Mouse (Mus musculus) kidney, embryonic 15.5 days (tissue): ENCODE results near the gene Phkb. TPM values are rescaled to one million over a fixed set of nuclear protein-coding genes. Genes with fewer than 3 reads are reported as not detected.
"Not testable (repeated sequence)": the region's sequence is repeated elsewhere in the genome, so short reads cannot be mapped to it uniquely, and the experiment has no call there.

Experiments
- ATAC-seq: fragments of 200-750 bp; cut with Nextera tagmentation; replicated peaks from 2 replicates; pipeline ENCODE4 v1.8.0; 2017; ENCODE audit warnings: moderate TSS enrichment; ENCODE audit not compliant: low FRiP score
- H3K27ac ChIP-seq: fragments of 300-500 bp; sonication (generic); 2 replicates; pipeline ENCODE4 v1.5.1; 2015; ENCODE audit warnings: mild to moderate bottlenecking, inconsistent platforms
- H3K27me3 ChIP-seq: fragments of 300-500 bp; sonication (generic); 2 replicates; pipeline ENCODE4 v1.6.1; 2015; ENCODE audit warnings: inconsistent platforms
- H3K36me3 ChIP-seq: fragments of 300-500 bp; sonication (generic); 2 replicates; pipeline ENCODE4 v1.6.1; 2015; ENCODE audit warnings: inconsistent platforms
- H3K4me1 ChIP-seq: fragments of 300-500 bp; sonication (generic); 2 replicates; pipeline ENCODE4 v1.6.1; 2015; ENCODE audit warnings: inconsistent platforms
- H3K4me2 ChIP-seq: fragments of 300-500 bp; sonication (generic); 2 replicates; pipeline ENCODE4 v1.6.1; 2015; ENCODE audit warnings: moderate library complexity, mild to moderate bottlenecking, inconsistent platforms
- H3K4me3 ChIP-seq: fragments of 300-500 bp; sonication (generic); replicated peaks from 2 replicates; pipeline ENCODE4 v1.5.1; 2015; ENCODE audit warnings: mild to moderate bottlenecking, inconsistent platforms
- H3K9ac ChIP-seq: fragments of 300-500 bp; sonication (generic); 2 replicates; pipeline ENCODE4 v1.6.1; 2015; ENCODE audit warnings: mild to moderate bottlenecking, inconsistent platforms
- H3K9me3 ChIP-seq: fragments of 300-500 bp; sonication (generic); replicated peaks from 2 replicates; pipeline ENCODE4 v1.6.1; 2016; ENCODE audit warnings: inconsistent platforms
- WGBS: fragments of 180-500 bp; shearing (Covaris S2); methylation state at CpG from one replicate; pipeline ENCODE4 v1.1.7; 2015; ENCODE audit warnings: mixed read lengths; 5-methylcytosine and 5-hydroxymethylcytosine counted together
- polyA plus RNA-seq: library from polyadenylated mRNA; unstranded; fragments of >200 nt; fragmentation: Nextera tagmentation; extraction: Ambion mirVana; gene quantifications from 2 replicates; pipeline ENCODE4 v1.2.1, GENCODE M21; 2015

Gene Phkb
- 54.3 and 55.0 TPM in 2 replicates for polyA plus RNA-seq

DNA sequence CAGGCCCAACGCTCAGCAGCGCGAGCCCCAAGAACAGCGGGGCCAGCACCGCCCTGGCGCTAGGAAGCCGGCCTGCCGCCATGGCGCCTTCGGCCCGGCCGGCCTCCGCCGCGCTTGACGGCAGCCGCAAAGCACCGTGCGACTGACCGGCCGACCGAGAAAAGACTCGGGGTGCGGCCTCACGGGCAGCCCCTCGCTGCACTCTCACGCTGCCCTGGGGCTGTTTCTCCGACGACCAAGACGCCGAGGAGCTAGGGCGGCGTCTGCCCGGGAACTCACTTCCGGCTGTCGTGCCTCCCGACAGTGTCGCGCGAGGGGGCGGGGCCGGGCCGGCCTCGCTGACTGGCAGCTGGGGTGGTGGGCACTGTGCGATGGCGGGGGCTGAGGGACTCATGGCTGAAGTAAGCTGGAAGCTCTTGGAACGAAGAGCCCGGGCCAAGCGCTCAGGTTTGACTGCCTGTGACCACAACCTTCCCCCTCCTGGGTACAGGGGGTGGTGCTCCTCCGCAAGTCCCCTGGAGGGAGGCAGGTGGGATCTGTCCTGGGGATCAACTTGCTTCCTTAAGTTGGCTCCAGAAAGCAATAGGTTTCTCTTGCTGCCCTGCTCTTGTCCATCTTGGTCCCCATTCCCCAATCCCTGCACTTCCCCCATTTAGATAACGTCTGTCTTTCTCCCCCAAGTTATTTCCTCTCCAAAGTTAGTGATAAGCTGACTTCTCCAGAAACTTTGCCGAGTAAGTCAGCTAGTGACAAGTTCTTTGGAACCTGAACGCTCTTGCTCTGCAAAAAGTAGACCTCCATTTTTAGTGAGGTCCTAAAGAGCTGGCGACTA is at the start of gene Phkb, which contains the start of gene Itfg1:
Gene Phkb (plus strand): TSS at position 303 of the 832 bp plus-strand sequence.
Gene Itfg1 (minus strand): TSS at position 265 of the 832 bp plus-strand sequence.
- no peaks in the 10 kb centered on the region for H3K9me3 ChIP-seq
- H3K4me3 ChIP-seq = peak within 1 kb of the TSS; percentile 92
- H3K27ac ChIP-seq = peak within 1 kb of the TSS; percentile 97
- peak within 1 kb of the TSS; percentile 77 for H3K4me2 ChIP-seq
- peaks cover 11% of the 10 kb centered on the region for H3K4me1 ChIP-seq
- H3K36me3 ChIP-seq = peaks cover 19% of the 10 kb centered on the region
- peak within 1 kb of the TSS; percentile 89 for H3K9ac ChIP-seq
- H3K27me3 ChIP-seq = no peaks in the 10 kb centered on the region
- peak; percentile 97 for ATAC-seq
- WGBS = under 1% methylated on average over 53 of the region's 54 CpGs

GRCm38 (mm10) chr8:85796392-85796791 is 44.4 kb upstream of the Phkb start:
- peaks cover 29% of the 10 kb centered on the region for H3K36me3 ChIP-seq
- not testable (repeated sequence) for H3K4me3 ChIP-seq, ATAC-seq, H3K4me1 ChIP-seq, H3K9me3 ChIP-seq, H3K4me2 ChIP-seq, H3K27me3 ChIP-seq, H3K27ac ChIP-seq, H3K9ac ChIP-seq
- WGBS = 72% methylated on average over 1 of the region's 1 CpGs

GRCm38 (mm10) chr8:85800164-85800563 is 40.6 kb upstream of the Phkb start:
- Histone ChIP-seq H3K4me2 (no peak overlapping the region), H3K9me3 (no peaks in the 10 kb centered on the region), H3K4me1 (no peaks in the 10 kb centered on the region), H3K27me3 (no peaks in the 10 kb centered on the region), H3K36me3 (peaks cover 19% of the 10 kb centered on the region), H3K27ac (no peak overlapping the region), H3K4me3 (no peak overlapping the region), H3K9ac (no peak overlapping the region)
- 96% methylated on average over 1 of the region's 1 CpGs for WGBS
- no peak for ATAC-seq

DNA sequence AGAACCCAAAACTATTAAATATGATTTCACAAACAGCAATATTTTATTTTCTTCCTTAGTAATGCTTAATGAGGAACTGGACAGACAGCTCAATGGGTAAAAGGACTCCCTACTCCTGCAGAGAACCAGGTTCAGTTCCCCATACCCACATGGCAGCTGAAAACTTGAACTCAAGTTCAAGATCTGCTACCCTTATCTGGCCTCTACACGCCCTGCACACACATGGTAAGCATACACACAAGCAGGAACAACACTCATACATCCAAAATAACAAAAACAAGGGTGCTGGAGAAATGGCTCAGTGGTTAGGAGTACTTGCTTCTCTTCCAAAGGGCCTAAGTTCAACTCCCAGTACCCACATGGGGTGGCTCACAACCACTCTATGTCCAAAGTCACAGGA is 39.4 kb upstream of the Phkb start:
- H3K27me3 ChIP-seq = no peaks in the 10 kb centered on the region
- peaks cover 19% of the 10 kb centered on the region for H3K36me3 ChIP-seq
- H3K4me2 ChIP-seq = no peak overlapping the region
- 95% methylated on average over 1 of the region's 1 CpGs for WGBS
- ATAC-seq = no peak
- H3K4me3 ChIP-seq = no peak overlapping the region
- no peaks in the 10 kb centered on the region for H3K4me1 ChIP-seq
- H3K9me3 ChIP-seq = no peaks in the 10 kb centered on the region
- no peak overlapping the region for H3K9ac ChIP-seq
- H3K27ac ChIP-seq = no peak overlapping the region

GRCm38 (mm10) chr8:85813621-85814020 is 27.1 kb upstream of the Phkb start:
- no peak for ATAC-seq
- H3K36me3 ChIP-seq = peaks cover 21% of the 10 kb centered on the region
- H3K9me3 ChIP-seq = no peaks in the 10 kb centered on the region
- H3K4me3 ChIP-seq = no peak overlapping the region
- no peaks in the 10 kb centered on the region for H3K27me3 ChIP-seq
- no peaks in the 10 kb centered on the region for H3K4me1 ChIP-seq
- no peak overlapping the region for H3K27ac ChIP-seq
- no peak overlapping the region for H3K4me2 ChIP-seq
- H3K9ac ChIP-seq = no peak overlapping the region

- Histone ChIP-seq H3K9me3 (no peaks in the 10 kb centered on the region), H3K27me3 (no peaks in the 10 kb centered on the region), H3K27ac (peak overlapping the region; percentile 97), H3K9ac (peak overlapping the region; percentile 89), H3K4me1 (peaks cover 11% of the 10 kb centered on the region), H3K4me2 (peak overlapping the region; percentile 77), H3K4me3 (peak overlapping the region; percentile 92), H3K36me3 (peaks cover 24% of the 10 kb centered on the region)
- under 1% methylated on average over 21 of the region's 21 CpGs for WGBS
- ATAC-seq = no peak
Observed at GRCm38 (mm10) chr8:85839916-85840656, 673 bp upstream of the Phkb start.

DNA sequence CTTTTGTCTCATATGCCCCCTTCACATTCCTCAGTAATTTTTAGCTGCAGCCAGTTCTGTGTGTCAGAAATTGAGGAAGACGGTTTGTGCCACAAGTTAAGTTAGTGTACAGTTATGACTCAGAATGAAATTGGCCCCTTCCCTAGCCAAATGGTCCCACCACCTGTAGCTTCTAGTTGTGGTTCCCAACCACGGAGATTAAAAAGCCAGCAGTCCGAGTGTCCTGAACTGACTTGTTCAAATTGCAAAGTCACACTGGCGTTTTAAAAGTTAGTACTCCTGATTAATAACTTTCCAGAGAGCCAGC is 683 bp downstream of the Phkb start:
- Histone ChIP-seq H3K9ac (peak overlapping the region; percentile 89), H3K9me3 (no peaks in the 10 kb centered on the region), H3K27me3 (no peaks in the 10 kb centered on the region), H3K27ac (peak overlapping the region; percentile 97), H3K4me1 (peaks cover 11% of the 10 kb centered on the region), H3K36me3 (peaks cover 15% of the 10 kb centered on the region), H3K4me3 (peak overlapping the region; percentile 92), H3K4me2 (peak overlapping the region; percentile 77)
- ATAC-seq = no peak
- WGBS = 2% methylated on average over 4 of the region's 4 CpGs

DNA sequence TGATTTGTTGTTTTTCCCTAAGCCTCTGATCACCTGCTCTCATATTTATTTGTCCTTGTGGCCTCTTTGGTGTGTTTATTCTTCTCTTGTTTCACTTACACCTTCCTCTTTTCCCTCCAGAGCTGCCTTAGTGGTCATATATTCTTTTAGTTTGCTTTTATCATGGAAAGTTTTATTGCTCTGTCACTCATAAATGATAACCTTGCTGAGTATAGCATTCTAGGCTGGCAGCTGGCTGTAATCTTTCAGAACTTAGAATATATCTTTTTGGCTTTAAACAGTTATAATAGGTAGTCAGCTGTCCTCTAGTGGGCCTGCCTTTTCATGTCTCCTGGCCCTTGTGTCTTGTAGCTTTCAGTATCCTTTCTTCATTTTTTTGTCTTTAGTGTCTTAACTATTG is 5.1 kb downstream of the Phkb start:
- H3K27me3 ChIP-seq = no peaks in the 10 kb centered on the region
- peaks cover 13% of the 10 kb centered on the region for H3K36me3 ChIP-seq
- no peaks in the 10 kb centered on the region for H3K9me3 ChIP-seq
- H3K4me1 ChIP-seq = no peaks in the 10 kb centered on the region
- ATAC-seq = no peak
- no peak overlapping the region for H3K4me3 ChIP-seq
- H3K9ac ChIP-seq = no peak overlapping the region
- no peak overlapping the region for H3K27ac ChIP-seq
- no peak overlapping the region for H3K4me2 ChIP-seq

DNA sequence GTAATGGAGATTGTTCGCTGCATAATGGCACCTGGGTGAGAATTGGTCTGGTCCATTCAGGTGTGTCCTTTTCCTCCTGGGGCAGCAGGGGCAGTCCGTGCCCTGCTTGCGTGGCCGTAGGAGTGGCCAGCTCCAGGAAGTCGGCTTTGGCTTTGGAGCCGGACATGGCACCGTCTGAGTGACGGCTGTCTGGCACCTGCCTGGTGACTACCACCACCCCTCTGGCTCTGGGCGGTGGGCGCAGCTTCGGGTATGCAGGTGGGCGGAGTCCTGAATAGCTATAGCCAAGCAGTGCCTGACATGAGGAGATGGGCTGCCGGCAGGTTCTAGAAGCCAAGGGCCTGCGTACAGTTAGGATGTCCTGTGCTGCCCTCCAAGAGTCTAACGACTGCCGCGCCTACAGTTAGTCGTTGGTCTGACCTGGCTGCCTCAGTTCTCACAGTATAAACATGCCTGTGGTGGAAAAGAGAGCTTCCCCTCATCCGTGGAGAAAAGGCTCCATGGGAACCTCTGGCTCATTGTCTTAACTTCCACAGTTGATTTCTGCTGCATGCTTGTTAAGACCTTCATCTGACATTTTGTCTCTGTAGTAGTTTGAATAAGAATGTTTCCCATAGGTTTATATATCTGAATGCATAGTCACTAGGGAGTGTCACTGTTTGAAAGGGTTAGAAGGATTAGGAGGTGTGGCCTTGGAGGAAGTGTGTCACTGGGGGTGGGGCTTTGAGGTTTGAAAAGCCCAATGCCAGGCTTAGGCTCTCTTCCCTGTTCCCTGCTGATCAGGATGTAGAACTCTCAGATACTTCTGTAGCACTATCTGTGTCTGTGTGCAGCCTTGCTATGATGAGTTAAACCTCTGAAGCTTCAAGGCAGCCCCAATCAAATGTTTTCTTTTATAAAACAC is 13.7 kb downstream of the Phkb start:
- Histone ChIP-seq H3K27me3 (no peaks in the 10 kb centered on the region), H3K4me2 (no peak overlapping the region), H3K4me3 (no peak overlapping the region), H3K4me1 (no peaks in the 10 kb centered on the region), H3K27ac (no peak overlapping the region), H3K9ac (no peak overlapping the region), H3K9me3 (no peaks in the 10 kb centered on the region), H3K36me3 (peaks cover 11% of the 10 kb centered on the region)
- 0 out of 2 replicates have a peak, but pooled peaks have one; percentile 15 for ATAC-seq
- 88% methylated on average over 19 of the region's 19 CpGs for WGBS

GRCm38 (mm10) chr8:85857227-85857896 is 16.6 kb downstream of the Phkb start:
- not testable (repeated sequence) for ATAC-seq, H3K27ac ChIP-seq, H3K4me2 ChIP-seq, H3K9ac ChIP-seq, H3K9me3 ChIP-seq, H3K27me3 ChIP-seq, H3K4me1 ChIP-seq, H3K4me3 ChIP-seq
- 45% methylated on average over 11 of the region's 11 CpGs for WGBS
- peaks cover 11% of the 10 kb centered on the region for H3K36me3 ChIP-seq

GRCm38 (mm10) chr8:85860612-85861011 is 19.9 kb downstream of the Phkb start:
- Histone ChIP-seq H3K9ac (no peak overlapping the region), H3K4me2 (no peak overlapping the region), H3K4me1 (no peaks in the 10 kb centered on the region), H3K9me3 (no peaks in the 10 kb centered on the region), H3K36me3 (no peaks in the 10 kb centered on the region), H3K27me3 (no peaks in the 10 kb centered on the region), H3K4me3 (no peak overlapping the region), H3K27ac (no peak overlapping the region)
- no peak for ATAC-seq
- 29% methylated on average over 5 of the region's 5 CpGs for WGBS
